Mouse (Mus musculus) left cerebral cortex, adult 9 months (tissue): Measurements from ENCODE around the gene Ttc23.

ENCODE experiments used
- DNase-seq, 2 experiments: peaks; one replicate each; pipeline ENCODE4 v3.0.0; 2022; ENCODE audit warnings: low spot score in 2 of 2

Ttc23 gene

GRCm38 (mm10) chr7:67695906-67696305, 48.7 kb downstream of the Ttc23 start:
- DNase-seq: no peak

GRCm38 (mm10) chr7:67697892-67698630, 50.9 kb downstream of the Ttc23 start:
- no peak for DNase-seq

GRCm38 (mm10) chr7:67699301-67699700, 52.1 kb downstream of the Ttc23 start:
- DNase-seq: no peak

- no peak for DNase-seq
Observed at GRCm38 (mm10) chr7:67700846-67701245, 53.6 kb downstream of the Ttc23 start.

GRCm38 (mm10) chr7:67701252-67701914, 54.2 kb downstream of the Ttc23 start:
- DNase-seq: no peak

GRCm38 (mm10) chr7:67708160-67708559, 61.0 kb downstream of the Ttc23 start:
- no peak for DNase-seq

GRCm38 (mm10) chr7:67710216-67710615, 63.0 kb downstream of the Ttc23 start:
- no peak for DNase-seq

GRCm38 (mm10) chr7:67713820-67714510, 66.8 kb downstream of the Ttc23 start:
- peak; percentile 15 to 57 for DNase-seq

- DNase-seq: no peak
Observed at GRCm38 (mm10) chr7:67715176-67715575, 68.0 kb downstream of the Ttc23 start.

- no peak for DNase-seq
Observed at GRCm38 (mm10) chr7:67716213-67716878, 69.1 kb downstream of the Ttc23 start.

- DNase-seq: peak in 1 of 2 experiments; percentile 23
Observed at GRCm38 (mm10) chr7:67716925-67717324, 69.7 kb downstream of the Ttc23 start.

- DNase-seq: no peak
Observed at GRCm38 (mm10) chr7:67717520-67717919, 70.3 kb downstream of the Ttc23 start.

GRCm38 (mm10) chr7:67718804-67719203, 71.6 kb downstream of the Ttc23 start:
- DNase-seq: no peak

- no peak for DNase-seq
Observed at GRCm38 (mm10) chr7:67722163-67722562, 75.0 kb downstream of the Ttc23 start.

GRCm38 (mm10) chr7:67724536-67724935, 77.3 kb downstream of the Ttc23 start:
- no peak for DNase-seq

GRCm38 (mm10) chr7:67725016-67725415, 77.8 kb downstream of the Ttc23 start:
- DNase-seq: no peak

GRCm38 (mm10) chr7:67728203-67728602, 81.0 kb downstream of the Ttc23 start:
- DNase-seq: no peak

GRCm38 (mm10) chr7:67728809-67729208, 81.6 kb downstream of the Ttc23 start:
- no peak for DNase-seq

- DNase-seq: no peak
Observed at GRCm38 (mm10) chr7:67730431-67731110, 83.4 kb downstream of the Ttc23 start.

GRCm38 (mm10) chr7:67732276-67732675, 85.1 kb downstream of the Ttc23 start:
- no peak for DNase-seq

- no peak for DNase-seq
Observed at GRCm38 (mm10) chr7:67740382-67740781, 93.2 kb downstream of the Ttc23 start.

GRCm38 (mm10) chr7:67740796-67741195, 93.6 kb downstream of the Ttc23 start:
- DNase-seq: no peak
